Mouse (Mus musculus): ENCODE measurements around the gene Zwint. TPM values are rescaled to one million over a fixed set of nuclear protein-coding genes. Genes with fewer than 3 reads are reported as not detected.

The Zwint gene
- polyA plus RNA-seq (2015; fragmentation: Nextera tagmentation; extraction: Ambion mirVana) = 579 and 605 TPM in 2 replicates

DNA sequence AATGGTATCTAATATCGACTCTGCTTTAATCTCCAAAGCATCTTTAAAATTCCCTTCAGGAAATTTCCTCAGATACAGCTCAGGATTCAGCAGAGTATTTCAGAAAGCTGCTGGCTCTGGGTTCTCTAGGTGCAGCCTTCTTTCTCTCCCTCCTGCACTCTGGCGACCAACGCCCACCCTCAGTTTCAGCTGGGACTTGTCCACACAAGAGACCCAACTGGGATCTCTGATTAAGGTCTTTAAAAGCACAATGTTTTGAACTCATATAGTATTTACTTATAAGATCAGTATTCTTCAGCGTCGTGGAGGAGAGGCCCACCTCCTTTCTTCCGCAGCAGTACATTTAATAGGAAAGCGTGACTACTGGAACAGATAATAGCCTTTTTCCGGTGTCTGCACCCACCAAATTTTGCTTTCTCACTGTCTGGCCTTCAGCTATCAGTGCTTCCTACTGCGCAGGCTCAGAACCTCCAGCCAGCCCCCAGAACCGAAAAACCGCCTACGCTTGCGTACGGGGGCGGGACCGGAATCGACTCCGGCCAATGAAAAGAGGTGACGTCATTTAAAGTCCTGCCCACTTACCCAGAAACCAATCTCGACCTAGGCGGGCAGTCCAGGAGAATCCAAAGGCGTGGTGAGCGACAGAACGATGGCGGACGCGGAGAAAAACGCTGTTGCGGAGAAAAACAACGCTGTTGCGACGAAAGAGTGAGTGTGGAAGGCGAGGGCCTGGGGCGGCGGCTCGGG is at the start of gene Zwint:
Gene Zwint, plus strand, starts transcription at position 576 of the 747 bp plus-strand sequence.
- H3K4me1 ChIP-seq (replicated peaks) = peaks cover 30% of the 10 kb centered on the region
- 3% methylated on average over 36 of the region's 36 CpGs for WGBS
- ATAC-seq (ENCODE audit: low FRiP score) = peak; percentile 98
- H3K27ac ChIP-seq = peak within 1 kb of the TSS; percentile 96
- H3K4me3 ChIP-seq = peak within 1 kb of the TSS; percentile 69
- H3K9me3 ChIP-seq = no peaks in the 10 kb centered on the region
- no peaks in the 10 kb centered on the region for H3K27me3 ChIP-seq
- peak within 1 kb of the TSS; percentile 90 for H3K4me2 ChIP-seq
- peaks cover 32% of the 10 kb centered on the region for H3K36me3 ChIP-seq
- peak within 1 kb of the TSS; percentile 86 for H3K9ac ChIP-seq

DNA sequence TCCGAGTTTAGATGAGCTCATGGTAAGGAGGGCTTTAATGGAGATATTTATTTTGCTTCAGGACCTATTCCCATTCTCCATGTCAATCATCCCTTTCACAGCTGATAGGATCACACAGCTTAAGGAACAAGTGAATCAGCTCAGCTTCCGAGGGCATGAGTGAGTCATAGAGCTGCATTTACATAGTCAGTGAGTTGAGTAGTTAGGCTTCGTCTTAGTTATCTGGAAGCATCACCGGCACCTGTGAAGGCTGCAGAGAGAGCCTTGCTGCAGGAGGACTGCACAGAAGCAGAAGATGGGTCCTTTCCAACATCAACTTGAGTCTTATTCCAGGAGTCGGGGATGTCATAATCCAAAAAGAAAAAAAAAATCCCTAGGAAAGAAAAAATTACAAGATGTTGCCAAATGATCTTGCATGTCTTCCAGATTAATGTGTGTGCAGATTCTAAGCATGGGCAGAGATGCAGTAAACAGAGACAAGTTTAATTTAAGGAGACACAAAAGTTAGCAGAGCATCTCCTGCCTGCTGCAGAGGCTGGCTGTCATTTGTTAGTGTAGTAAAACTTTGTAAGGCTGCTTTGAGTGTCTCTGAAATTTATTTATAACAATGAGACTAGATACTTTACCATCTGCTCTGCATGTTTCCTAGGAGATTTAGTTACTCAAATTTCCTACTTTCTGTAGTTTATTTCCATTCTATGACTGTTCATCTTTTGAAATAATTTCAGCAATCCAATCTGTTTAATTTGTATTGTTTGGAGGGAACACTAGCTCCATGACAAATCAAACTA is 41.3 kb upstream of the Zwint start:
- Histone ChIP-seq H3K27ac (no peak overlapping the region), H3K4me1 (replicated peaks) (no peaks in the 10 kb centered on the region), H3K27me3 (no peaks in the 10 kb centered on the region), H3K9me3 (0 out of 2 replicates have a peak, but pooled peaks cover 3% of the 10 kb centered on the region), H3K9ac (no peak overlapping the region), H3K4me2 (no peak overlapping the region), H3K4me3 (no peak overlapping the region), H3K36me3 (no peaks in the 10 kb centered on the region)
- WGBS = 88% methylated on average over 5 of the region's 5 CpGs
- ATAC-seq (ENCODE audit: low FRiP score) = no peak

DNA sequence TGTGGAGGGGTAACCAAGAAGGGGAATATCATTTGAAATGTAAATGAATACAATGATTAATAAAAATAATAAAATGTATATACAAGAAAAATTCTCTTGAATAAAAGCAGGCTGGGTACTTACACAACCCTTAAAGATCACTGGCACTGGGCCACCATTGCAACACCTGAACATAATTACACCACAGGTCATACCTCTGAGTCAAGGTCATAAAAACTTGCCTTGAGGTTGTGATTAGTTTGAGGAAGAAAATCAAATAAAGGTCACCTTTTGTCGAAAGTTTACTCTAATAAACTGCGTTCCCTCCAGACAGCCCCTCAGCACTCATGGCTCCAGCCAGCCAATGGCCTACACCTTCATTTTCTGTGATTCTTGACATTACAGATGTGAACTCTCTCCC is 38.5 kb upstream of the Zwint start:
- 0 out of 2 replicates have a peak, but pooled peaks cover 3% of the 10 kb centered on the region for H3K9me3 ChIP-seq
- WGBS = 94% methylated on average over 2 of the region's 2 CpGs
- H3K27me3 ChIP-seq = no peaks in the 10 kb centered on the region
- no peak overlapping the region for H3K27ac ChIP-seq
- H3K4me1 ChIP-seq (replicated peaks) = no peaks in the 10 kb centered on the region
- no peak overlapping the region for H3K4me2 ChIP-seq
- H3K4me3 ChIP-seq = no peak overlapping the region
- ATAC-seq (ENCODE audit: low FRiP score) = no peak
- H3K36me3 ChIP-seq = no peaks in the 10 kb centered on the region
- no peak overlapping the region for H3K9ac ChIP-seq

DNA sequence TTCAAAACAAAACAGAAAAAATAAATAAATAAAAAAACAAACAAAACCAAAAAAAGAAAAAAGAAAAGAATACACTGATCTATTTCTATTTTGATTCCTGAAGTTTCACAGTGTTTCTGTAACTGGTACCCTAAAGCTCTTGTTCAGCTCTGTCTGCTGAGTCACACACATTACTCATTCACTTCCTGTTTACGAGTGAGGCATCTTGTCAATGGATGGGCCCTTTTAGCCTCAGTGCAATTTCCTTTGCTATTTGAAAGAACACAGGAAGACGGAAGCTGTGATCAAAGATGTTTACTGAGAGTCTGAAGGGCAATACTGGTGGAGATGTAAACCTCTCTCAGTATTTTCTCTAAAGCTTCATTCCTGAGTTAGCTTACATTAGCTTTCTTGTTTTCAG is 34.1 kb upstream of the Zwint start:
- no peak overlapping the region for H3K9ac ChIP-seq
- WGBS = 72% methylated on average over 2 of the region's 2 CpGs
- no peak for ATAC-seq (ENCODE audit: low FRiP score)

DNA sequence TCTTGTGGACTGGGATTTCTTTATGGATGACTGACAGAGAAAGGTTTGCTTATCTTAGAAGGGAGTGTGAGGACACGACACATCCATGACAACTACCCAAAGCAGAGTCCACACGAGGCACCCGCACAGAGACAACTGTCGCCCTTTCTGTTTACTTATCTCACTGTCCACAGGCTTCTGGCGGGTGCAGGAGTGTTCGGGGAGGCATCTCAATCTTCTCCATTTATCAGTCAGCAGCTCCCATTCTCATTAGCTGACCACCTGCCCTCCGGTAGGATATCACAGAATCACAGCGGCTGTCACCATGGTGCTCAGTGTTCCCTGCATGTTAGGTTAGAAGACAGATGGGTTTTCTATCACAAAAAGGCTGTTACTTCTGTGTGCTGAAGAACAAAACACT is 31.1 kb upstream of the Zwint start:
- no peaks in the 10 kb centered on the region for H3K4me1 ChIP-seq (replicated peaks)
- no peak for ATAC-seq (ENCODE audit: low FRiP score)

More for the DNA sequence above, 34.1 kb upstream of the Zwint start:
- H3K27ac ChIP-seq = no peak overlapping the region
- no peaks in the 10 kb centered on the region for H3K4me1 ChIP-seq (replicated peaks)
- no peaks in the 10 kb centered on the region for H3K36me3 ChIP-seq
- H3K4me2 ChIP-seq = no peak overlapping the region
- no peaks in the 10 kb centered on the region for H3K27me3 ChIP-seq
- H3K9me3 ChIP-seq = no peaks in the 10 kb centered on the region
- no peak overlapping the region for H3K4me3 ChIP-seq

DNA sequence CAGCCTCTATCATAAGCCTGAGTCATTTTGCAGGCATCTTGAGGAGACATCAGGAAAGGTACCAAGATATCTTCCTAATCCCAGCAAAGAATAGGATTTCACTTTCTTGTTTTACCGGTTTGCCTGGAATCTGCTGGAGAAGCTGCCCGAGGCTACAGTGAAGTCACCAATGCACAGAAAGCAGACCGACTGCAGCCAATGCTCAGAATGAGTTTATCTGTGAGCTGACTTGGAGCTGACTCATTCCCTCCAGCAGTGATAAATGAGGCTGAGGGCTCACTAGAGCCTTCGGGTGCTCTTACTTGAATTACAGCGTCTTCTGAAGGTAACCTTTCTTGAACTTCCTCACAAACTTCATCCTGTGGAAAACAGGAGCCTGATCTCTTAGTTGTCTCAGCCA is 20.5 kb upstream of the Zwint start:
- Histone ChIP-seq H3K27me3 (no peaks in the 10 kb centered on the region), H3K4me2 (no peak overlapping the region), H3K9me3 (no peaks in the 10 kb centered on the region), H3K9ac (no peak overlapping the region), H3K4me3 (no peak overlapping the region), H3K27ac (no peak overlapping the region), H3K4me1 (replicated peaks) (no peaks in the 10 kb centered on the region), H3K36me3 (no peaks in the 10 kb centered on the region)
- ATAC-seq (ENCODE audit: low FRiP score) = no peak
- 69% methylated on average over 5 of the region's 5 CpGs for WGBS

More for the DNA sequence above, 31.1 kb upstream of the Zwint start:
- Histone ChIP-seq H3K36me3 (no peaks in the 10 kb centered on the region), H3K4me2 (no peak overlapping the region), H3K9ac (no peak overlapping the region), H3K4me3 (no peak overlapping the region), H3K27me3 (no peaks in the 10 kb centered on the region), H3K27ac (no peak overlapping the region), H3K9me3 (no peaks in the 10 kb centered on the region)
- 61% methylated on average over 8 of the region's 8 CpGs for WGBS

DNA sequence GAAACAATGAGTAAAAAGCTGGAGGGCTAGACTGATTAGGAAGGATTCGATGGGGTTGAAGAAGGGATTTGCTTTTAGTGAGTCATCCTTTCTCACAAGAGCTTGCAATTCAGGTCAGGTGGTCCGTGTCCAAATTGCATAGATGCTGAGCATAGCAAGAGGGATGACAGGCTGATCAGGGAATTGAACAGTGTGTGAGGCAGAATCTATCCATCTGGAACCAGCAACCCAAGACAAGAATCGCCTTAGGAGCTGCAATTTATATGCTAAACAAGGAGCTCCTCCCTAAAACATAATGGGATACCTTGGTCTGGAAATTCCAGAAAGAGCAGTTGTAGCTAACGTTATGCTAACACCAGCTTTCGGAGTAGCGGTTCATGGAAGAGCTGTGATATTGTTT is 3.8 kb upstream of the Zwint start:
- Histone ChIP-seq H3K9me3 (no peaks in the 10 kb centered on the region), H3K27me3 (no peaks in the 10 kb centered on the region), H3K9ac (no peak overlapping the region), H3K4me3 (no peak overlapping the region), H3K4me2 (peak overlapping the region; percentile 21; the same call in 1 of the 2 replicates), H3K27ac (0 out of 2 replicates have a peak overlapping the region, but pooled peaks have one; percentile 20), H3K4me1 (replicated peaks) (peaks cover 9% of the 10 kb centered on the region), H3K36me3 (no peaks in the 10 kb centered on the region)
- 41% methylated on average over 6 of the region's 6 CpGs for WGBS
- ATAC-seq (ENCODE audit: low FRiP score) = no peak

DNA sequence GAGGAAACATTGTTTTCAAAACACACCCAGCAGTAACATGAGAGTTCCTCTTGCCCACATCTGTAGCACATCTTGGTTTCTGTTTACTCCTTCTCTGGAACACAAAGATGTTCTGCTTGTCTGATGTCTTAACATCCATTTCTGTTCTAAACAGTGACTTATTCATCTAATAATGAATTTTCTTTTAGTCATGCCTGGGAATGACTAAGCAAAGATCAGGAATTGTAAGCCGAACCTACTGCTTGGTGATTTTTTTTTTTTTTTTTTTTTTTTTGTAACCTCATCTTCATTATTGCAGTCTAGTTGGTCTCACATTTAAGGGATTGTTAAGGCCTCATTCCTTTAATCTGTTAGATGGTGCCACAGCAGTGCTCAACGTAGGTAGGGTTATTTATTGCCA is 848 bp upstream of the Zwint start:
- ATAC-seq (ENCODE audit: low FRiP score) = no peak
- H3K4me3 ChIP-seq = peak overlapping the region; percentile 69
- 71% methylated on average over 2 of the region's 2 CpGs for WGBS
- peak overlapping the region; percentile 96 for H3K27ac ChIP-seq
- H3K4me1 ChIP-seq (replicated peaks) = peaks cover 30% of the 10 kb centered on the region
- no peaks in the 10 kb centered on the region for H3K27me3 ChIP-seq
- H3K4me2 ChIP-seq = peak overlapping the region; percentile 90
- peak overlapping the region; percentile 59; the same call in 1 of the 2 replicates for H3K9ac ChIP-seq
- no peaks in the 10 kb centered on the region for H3K9me3 ChIP-seq
- H3K36me3 ChIP-seq = peaks cover 26% of the 10 kb centered on the region

DNA sequence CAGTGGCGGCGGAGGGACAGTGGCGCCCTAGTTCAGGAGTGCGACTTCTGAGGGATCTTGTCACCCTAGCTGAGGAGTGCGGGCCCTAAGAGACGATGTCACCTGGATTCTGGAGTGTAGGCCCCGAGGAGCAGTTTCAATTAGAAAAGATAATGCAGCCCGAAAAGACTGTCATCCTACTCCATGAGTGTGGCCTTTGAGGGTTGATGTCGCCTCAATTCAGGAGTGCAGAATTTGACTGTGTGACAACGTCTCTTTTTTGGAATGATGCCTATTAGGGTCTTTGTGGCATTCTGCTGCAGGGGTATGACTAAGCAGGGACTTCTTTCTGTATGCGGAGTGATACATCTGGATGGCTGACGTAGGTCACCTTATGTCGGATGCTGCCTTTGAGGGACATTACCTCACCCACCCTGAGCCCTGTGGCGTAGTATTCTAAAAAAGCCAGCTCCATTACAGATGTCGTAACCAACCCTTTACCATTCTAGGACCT is 418 bp downstream of the Zwint start:
- H3K36me3 ChIP-seq = peaks cover 37% of the 10 kb centered on the region
- H3K27ac ChIP-seq = peak overlapping the region; percentile 96
- peak; percentile 84 for ATAC-seq (ENCODE audit: low FRiP score)
- under 1% methylated on average over 15 of the region's 15 CpGs for WGBS
- peaks cover 30% of the 10 kb centered on the region for H3K4me1 ChIP-seq (replicated peaks)
- H3K9me3 ChIP-seq = no peaks in the 10 kb centered on the region
- peak overlapping the region; percentile 69 for H3K4me3 ChIP-seq
- H3K4me2 ChIP-seq = peak overlapping the region; percentile 90
- H3K9ac ChIP-seq = peak overlapping the region; percentile 86
- H3K27me3 ChIP-seq = no peaks in the 10 kb centered on the region

DNA sequence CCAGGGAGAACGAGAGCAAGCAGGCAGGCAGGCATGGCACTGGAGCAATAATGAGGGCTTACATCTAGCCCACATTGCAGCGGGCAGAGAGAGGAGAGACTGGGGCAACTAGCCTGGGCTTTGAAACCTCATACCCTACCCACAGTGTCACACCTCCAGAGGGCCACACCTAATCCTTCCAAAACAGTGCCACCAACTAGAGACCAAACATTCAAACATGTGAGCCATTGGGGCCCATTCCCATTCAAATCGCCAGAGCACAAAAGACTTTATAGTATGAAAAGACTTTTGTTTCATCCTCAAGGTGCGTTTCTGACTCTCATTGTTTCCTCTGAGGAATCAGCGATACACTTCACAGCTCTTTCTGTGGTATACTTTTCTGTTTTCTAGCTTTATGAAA is 4.6 kb downstream of the Zwint start:
- Histone ChIP-seq H3K4me3 (no peak overlapping the region), H3K4me1 (replicated peaks) (peaks cover 27% of the 10 kb centered on the region), H3K9ac (no peak overlapping the region), H3K9me3 (no peaks in the 10 kb centered on the region), H3K27me3 (no peaks in the 10 kb centered on the region), H3K36me3 (peaks cover 71% of the 10 kb centered on the region), H3K27ac (no peak overlapping the region), H3K4me2 (no peak overlapping the region)
- no peak for ATAC-seq (ENCODE audit: low FRiP score)
- 91% methylated on average over 5 of the region's 5 CpGs for WGBS

DNA sequence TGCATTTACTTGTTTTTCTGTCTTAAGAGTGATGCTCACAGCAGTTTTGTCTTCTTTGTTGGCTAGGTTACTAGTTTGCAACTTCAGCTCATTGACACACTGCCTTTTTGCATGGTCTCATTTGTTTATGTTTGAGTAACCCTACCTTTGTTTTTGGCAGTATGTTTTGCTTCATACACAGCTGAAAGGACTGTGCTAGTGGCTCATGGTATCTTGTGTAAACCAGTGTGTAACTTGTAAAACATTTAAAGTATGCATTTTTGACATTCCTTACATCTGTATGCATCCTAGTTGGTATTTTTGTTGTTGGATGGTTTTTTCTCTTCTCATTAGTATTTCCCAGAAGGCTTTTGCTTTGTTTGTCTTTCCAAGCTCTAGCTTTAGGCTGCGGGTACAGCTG is 5.7 kb downstream of the Zwint start:
- Histone ChIP-seq H3K9me3 (no peaks in the 10 kb centered on the region), H3K4me1 (replicated peaks) (peaks cover 25% of the 10 kb centered on the region), H3K4me3 (no peak overlapping the region), H3K27ac (no peak overlapping the region), H3K27me3 (no peaks in the 10 kb centered on the region), H3K4me2 (no peak overlapping the region), H3K9ac (no peak overlapping the region), H3K36me3 (peaks cover 81% of the 10 kb centered on the region)
- ATAC-seq (ENCODE audit: low FRiP score) = no peak
- WGBS = 96% methylated on average over 1 of the region's 1 CpGs

DNA sequence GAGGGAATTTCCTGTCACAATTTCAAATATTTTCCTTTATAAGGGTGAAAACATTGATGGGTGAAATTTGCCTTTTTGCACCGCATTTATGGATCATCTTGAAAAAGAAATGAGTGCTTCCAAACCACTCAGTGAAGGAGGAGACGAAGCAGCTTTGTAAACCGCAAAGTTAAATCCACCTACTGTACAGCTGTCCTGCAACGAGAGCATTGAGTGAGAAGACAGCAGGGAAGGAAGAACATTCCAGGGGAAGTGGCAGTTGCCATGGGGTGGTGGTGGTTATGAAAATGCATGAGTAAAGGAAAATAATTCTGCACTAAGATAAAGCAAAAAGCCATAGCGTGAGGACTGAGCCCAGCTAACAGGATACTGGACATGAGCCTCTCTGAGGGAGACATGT is 13.2 kb downstream of the Zwint start:
- Histone ChIP-seq H3K27ac (no peak overlapping the region), H3K36me3 (peaks cover 56% of the 10 kb centered on the region), H3K9me3 (no peaks in the 10 kb centered on the region), H3K4me2 (no peak overlapping the region), H3K4me3 (no peak overlapping the region), H3K9ac (no peak overlapping the region), H3K4me1 (replicated peaks) (no peaks in the 10 kb centered on the region), H3K27me3 (no peaks in the 10 kb centered on the region)
- no peak for ATAC-seq (ENCODE audit: low FRiP score)
- WGBS = 96% methylated on average over 5 of the region's 5 CpGs
